Mouse (Mus musculus): Measurements from ENCODE around the gene Fuom.

DNA sequence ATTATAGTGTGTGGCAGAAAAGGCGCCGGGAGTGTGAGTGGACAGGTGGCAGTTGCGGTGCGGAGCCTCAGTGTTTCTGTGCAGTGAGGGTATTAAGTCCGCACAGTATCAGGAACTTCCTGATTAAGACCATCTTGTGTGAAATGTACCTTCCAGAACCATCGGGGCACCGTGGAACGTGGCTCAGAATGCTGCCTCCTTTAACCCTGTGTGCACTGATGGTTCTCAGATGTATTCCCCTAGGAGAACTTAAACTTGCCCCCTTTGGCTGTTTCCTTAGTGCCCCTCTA, 35.7 kb upstream of the Fuom start:
- no peak for TF ChIP-seq POLR2A (IDR thresholded peaks at IDR 0.05; ENCODE audit: low read depth, low read length)
- TF ChIP-seq CTCF (conservative IDR thresholded peaks at IDR 0.05; ENCODE audit: insufficient read depth, insufficient read length, low read depth, low read length): no peak
